22 mouse cellular contexts compared by ENCODE assay signal in genomic region chr7:30996491-30996890, GRCm38 (mm10). TPM values are rescaled to one million over a fixed set of nuclear protein-coding genes. Genes with fewer than 3 reads are reported as not detected.
DNase-seq lines count a peak whose midpoint lies in the region; ATAC-seq and TF ChIP-seq lines count a peak whose summit lies in the region.
"Had no signal": no experiment of that assay in that cellular context is flagged by ENCODE, and none has a peak within 500 bp of the region (broad histone marks: within the 10 kb centered on the region; RNA-seq: fewer than 3 reads in every experiment).

No protein-coding gene starts in this region.

- H3K9ac ChIP-seq in heart, adult 2 months (ENCODE audit: low read depth, low read length) = no peak overlapping the region
- H3K9ac ChIP-seq in lung, embryonic 14.5 days = no peak overlapping the region
- H3K9ac ChIP-seq in ES-E14 (ENCODE audit: insufficient read depth, low read depth, low read length, poor library complexity, severe bottlenecking) = no peak overlapping the region
- no peak overlapping the region for H3K9ac ChIP-seq in stomach, postnatal 0 days (ENCODE audit: low read length)
- H3K9ac ChIP-seq: forebrain, embryonic 13.5 days; heart, embryonic 15.5 days; hindbrain, embryonic 14.5 days; limb, embryonic 13.5 days; lung, embryonic 15.5 days; neural tube, embryonic 12.5 days had no signal

- no peak overlapping the region for H3K27ac ChIP-seq in heart, adult 2 months
- no peak overlapping the region for H3K27ac ChIP-seq in lung, embryonic 14.5 days (ENCODE audit: low read depth)
- H3K27ac ChIP-seq in ES-E14 (ENCODE audit: insufficient read depth, low read depth, low read length, poor library complexity, severe bottlenecking) = no peak overlapping the region
- H3K27ac ChIP-seq in stomach, postnatal 0 days (replicated peaks) = no peak overlapping the region
- H3K27ac ChIP-seq: forebrain, embryonic 13.5 days; heart, embryonic 15.5 days; hindbrain, embryonic 14.5 days; limb, embryonic 13.5 days; lung, embryonic 15.5 days; neural tube, embryonic 12.5 days had no signal

- H3K4me3 ChIP-seq in heart, adult 2 months = no peak overlapping the region
- no peak overlapping the region for H3K4me3 ChIP-seq in lung, embryonic 14.5 days (ENCODE audit: low read depth, low read length)
- no peak overlapping the region for H3K4me3 ChIP-seq in ES-E14 (ENCODE audit: insufficient read depth in 1 of 2, low read depth in 1 of 2, low read length in 2 of 2, poor library complexity in 1 of 2, severe bottlenecking in 1 of 2)
- no peak overlapping the region for H3K4me3 ChIP-seq in stomach, postnatal 0 days (ENCODE audit: low read depth, low read length)
- H3K4me3 ChIP-seq: forebrain, embryonic 13.5 days; heart, embryonic 15.5 days; limb, embryonic 13.5 days; lung, embryonic 15.5 days; neural tube, embryonic 12.5 days had no signal

- no peaks in the 10 kb centered on the region for H3K27me3 ChIP-seq in heart, adult 2 months (ENCODE audit: control insufficient read depth, insufficient read depth, low read length)
- H3K27me3 ChIP-seq in lung, embryonic 14.5 days (ENCODE audit: insufficient read depth, low read length) = no peaks in the 10 kb centered on the region
- H3K27me3 ChIP-seq in stomach, postnatal 0 days (ENCODE audit: control insufficient read depth, insufficient read depth, low read length) = no peaks in the 10 kb centered on the region
- H3K27me3 ChIP-seq: forebrain, embryonic 13.5 days; heart, embryonic 15.5 days; limb, embryonic 13.5 days; lung, embryonic 15.5 days; neural tube, embryonic 12.5 days had no signal

- no peaks in the 10 kb centered on the region for H3K9me3 ChIP-seq in lung, embryonic 14.5 days (ENCODE audit: low read depth, low read length)
- H3K9me3 ChIP-seq in ES-E14 (ENCODE audit: control insufficient read depth, insufficient read depth, low read depth, low read length) = no peaks in the 10 kb centered on the region
- no peaks in the 10 kb centered on the region for H3K9me3 ChIP-seq in stomach, postnatal 0 days (ENCODE audit: control insufficient read depth, low read length)
- H3K9me3 ChIP-seq: heart, embryonic 15.5 days; lung, embryonic 15.5 days had no signal

- H3K79me2 ChIP-seq in heart, adult 2 months (replicated peaks; ENCODE audit: control insufficient read depth, insufficient read depth, low read length) = no peaks in the 10 kb centered on the region

- no peak for TF ChIP-seq EP300 in heart, adult 2 months (IDR thresholded peaks at IDR 0.05; ENCODE audit: insufficient read depth, low read depth, low read length)
- TF ChIP-seq EP300 in stomach, postnatal 0 days (optimal IDR thresholded peaks at IDR 0.05) = no peak

- no peak for TF ChIP-seq POLR2A in heart, adult 2 months (IDR thresholded peaks at IDR 0.05; ENCODE audit: insufficient read depth, low read depth, low read length)

- no peak overlapping the region for H3K4me2 ChIP-seq in lung, embryonic 14.5 days
- H3K4me2 ChIP-seq in stomach, postnatal 0 days (replicated peaks; ENCODE audit: low read depth) = no peak overlapping the region
- H3K4me2 ChIP-seq: forebrain, embryonic 13.5 days; heart, embryonic 15.5 days; hindbrain, embryonic 14.5 days; limb, embryonic 13.5 days; lung, embryonic 15.5 days; neural tube, embryonic 12.5 days had no signal

- in situ Hi-C loops in ES-E14 (cut with MboI; ENCODE audit: low sequenced_read_pairs in 2 of 2, unreplicated experiment in 2 of 2) = no loop called here

- no peaks in the 10 kb centered on the region for H3K36me3 ChIP-seq in heart, adult 2 months (ENCODE audit: control insufficient read depth, insufficient read depth, low read length)
- H3K36me3 ChIP-seq in lung, embryonic 14.5 days (ENCODE audit: insufficient read depth) = no peaks in the 10 kb centered on the region
- H3K36me3 ChIP-seq in ES-E14 (ENCODE audit: control insufficient read depth, insufficient read depth, low read length, poor library complexity, severe bottlenecking) = no peaks in the 10 kb centered on the region
- H3K36me3 ChIP-seq in stomach, postnatal 0 days (ENCODE audit: control insufficient read depth, insufficient read depth, low read length) = no peaks in the 10 kb centered on the region
- H3K36me3 ChIP-seq: heart, embryonic 15.5 days; limb, embryonic 13.5 days; lung, embryonic 15.5 days; neural tube, embryonic 12.5 days had no signal

- WGBS in heart, adult 2 months = 89% methylated on average over 2 of the region's 2 CpGs
- WGBS in lung, embryonic 14.5 days = 87% methylated on average over 2 of the region's 2 CpGs
- WGBS in stomach, postnatal 0 days = 92% methylated on average over 2 of the region's 2 CpGs

- TF ChIP-seq CTCF in heart, adult 2 months (IDR thresholded peaks at IDR 0.05) = peak; percentile 28; the same call in 1 of the 2 replicates
- TF ChIP-seq CTCF in lung, embryonic 14.5 days (IDR thresholded peaks at IDR 0.05; ENCODE audit: low read depth) = peak; percentile 41
- TF ChIP-seq CTCF in stomach, postnatal 0 days (IDR thresholded peaks at IDR 0.05; ENCODE audit: low read depth) = peak; percentile 33

- no peak for DNase-seq in heart, adult 2 months
- no peak for DNase-seq in heart, postnatal 36 days
- DNase-seq in lung, embryonic 14.5 days = no peak
- no peak for DNase-seq in lung, postnatal 36 days
- peak; percentile 15 for DNase-seq in ES-E14 (ENCODE audit: low read depth, low spot score)
- DNase-seq in stomach, postnatal 0 days (ENCODE audit: low spot score) = no peak
- no peak for DNase-seq in adrenal gland, postnatal 36 days
- DNase-seq: adrenal gland, adult 8-10 months; cerebellum, postnatal 10 days; embryo, embryonic 11 days; kidney, adult 8-10 months; right cerebral cortex, postnatal 4 days had no signal

- H3K4me1 ChIP-seq in heart, adult 2 months (ENCODE audit: control insufficient read depth, insufficient read depth, low read length) = peaks cover 7% of the 10 kb centered on the region
- H3K4me1 ChIP-seq in lung, embryonic 14.5 days (ENCODE audit: insufficient read depth) = peaks cover 12% of the 10 kb centered on the region
- H3K4me1 ChIP-seq in ES-E14 (ENCODE audit: control insufficient read depth in 2 of 2, insufficient read depth in 2 of 2, low read length in 2 of 2, poor library complexity in 1 of 2) = no peaks in the 10 kb centered on the region
- H3K4me1 ChIP-seq in stomach, postnatal 0 days (replicated peaks; ENCODE audit: control insufficient read depth, insufficient read depth) = peaks cover 6% of the 10 kb centered on the region; the same call in 1 of the 2 replicates

- ATAC-seq in lung, embryonic 14.5 days (ENCODE audit: insufficient read depth) = no peak
- ATAC-seq in stomach, postnatal 0 days (ENCODE audit: low FRiP score, low TSS enrichment) = no peak
- ATAC-seq: forebrain, embryonic 13.5 days; midbrain, embryonic 16.5 days had no signal

- intact Hi-C loops in heart, adult 2 months (cut with DNase I) = no loop called here
- intact Hi-C loops in heart, postnatal 36 days (cut with DNase I) = no loop called here

TF ChIP-seq in ES-E14, 5 proteins besides CTCF, POLR2A, EP300 and RAD21:
- no peak for TF ChIP-seq HCFC1 (IDR thresholded peaks at IDR 0.05; ENCODE audit: borderline replicate concordance, insufficient read depth, low read length)
- no peak for TF ChIP-seq CHD2 (IDR thresholded peaks at IDR 0.05; ENCODE audit: low read depth, low read length)
- no peak for TF ChIP-seq MAFK (IDR thresholded peaks at IDR 0.05; ENCODE audit: insufficient read depth, low read depth, low read length)
- TF ChIP-seq ZC3H11A (IDR thresholded peaks at IDR 0.05; ENCODE audit: borderline replicate concordance, low read depth, low read length) = peak; percentile 7; the same call in 1 of the 2 replicates

RNA-seq across cellular contexts. Expression of gene Fam187b, which starts 22.9 kb away (rescaled TPM):
- not detected for total RNA-seq in heart, adult 2 months (2021)
- polyA plus RNA-seq in heart, adult 2 months (2012; rRNA removed) = 0.29 and 0.53 TPM in 2 replicates
- under 1 TPM in 1 of 2 experiments, not detected in 1; 0.17 TPM for total RNA-seq in heart, postnatal 36 days (2021)
- 3.6 and 4.9 TPM in 2 replicates for polyA plus RNA-seq in lung, embryonic 14.5 days (2014; fragmentation: Nextera tagmentation; extraction: Ambion mirVana)
- total RNA-seq in ES-E14 (2012; rRNA removed) = 0.67 and 1.6 TPM in 2 replicates
- 5.3 and 5.7 TPM in 2 replicates for polyA plus RNA-seq in stomach, postnatal 0 days (2015; fragmentation: Nextera tagmentation; extraction: Ambion mirVana)
- under 1 TPM; 0.30 to 0.96 TPM for total RNA-seq in adrenal gland, postnatal 36 days (2021)
- total RNA-seq: granulocyte monocyte progenitor cell, adult 5-6 weeks had no signal

RNA-seq across cellular contexts. Expression of gene Lsr, which starts 23.2 kb away (rescaled TPM):
- 1 to 10 TPM; 3.7 to 4.3 TPM for total RNA-seq in heart, adult 2 months (2021)
- 5.6 and 7.6 TPM in 2 replicates for polyA plus RNA-seq in heart, adult 2 months (2012; rRNA removed)
- total RNA-seq in heart, postnatal 36 days (2021) = 1 to 10 TPM; 3.7 to 5.1 TPM
- 66.2 and 67.4 TPM in 2 replicates for polyA plus RNA-seq in lung, embryonic 14.5 days (2014; fragmentation: Nextera tagmentation; extraction: Ambion mirVana)
- 54.6 and 102 TPM in 2 replicates for total RNA-seq in ES-E14 (2012; rRNA removed)
- polyA plus RNA-seq in stomach, postnatal 0 days (2015; fragmentation: Nextera tagmentation; extraction: Ambion mirVana) = 101 and 111 TPM in 2 replicates
- total RNA-seq in adrenal gland, postnatal 36 days (2021) = 10 to 100 TPM in 1 of 2 experiments, 1 to 10 TPM in 1; 6.1 to 14.6 TPM

RNA-seq across cellular contexts. Expression of gene Usf2, which starts 39.9 kb away (rescaled TPM):
- total RNA-seq in heart, adult 2 months (2021) = 100 to 1,000 TPM; 103 to 110 TPM
- polyA plus RNA-seq in heart, adult 2 months (2012; rRNA removed) = 124 and 135 TPM in 2 replicates
- 100 to 1,000 TPM; 107 to 112 TPM for total RNA-seq in heart, postnatal 36 days (2021)
- 21.8 and 23.3 TPM in 2 replicates for polyA plus RNA-seq in lung, embryonic 14.5 days (2014; fragmentation: Nextera tagmentation; extraction: Ambion mirVana)
- 30.2 and 32.1 TPM in 2 replicates for total RNA-seq in ES-E14 (2012; rRNA removed)
- polyA plus RNA-seq in stomach, postnatal 0 days (2015; fragmentation: Nextera tagmentation; extraction: Ambion mirVana) = 12.0 and 14.2 TPM in 2 replicates
- total RNA-seq in adrenal gland, postnatal 36 days (2021) = 100 to 1,000 TPM; 112 to 141 TPM

RNA-seq across cellular contexts. Expression of gene Fxyd5, which starts 45.8 kb away (rescaled TPM):
- 10 to 100 TPM; 30.5 to 31.1 TPM for total RNA-seq in heart, adult 2 months (2021)
- 45.0 and 55.2 TPM in 2 replicates for polyA plus RNA-seq in heart, adult 2 months (2012; rRNA removed)
- 10 to 100 TPM; 29.3 to 30.8 TPM for total RNA-seq in heart, postnatal 36 days (2021)
- 40.4 and 43.9 TPM in 2 replicates for polyA plus RNA-seq in lung, embryonic 14.5 days (2014; fragmentation: Nextera tagmentation; extraction: Ambion mirVana)
- 9.6 and 16.0 TPM in 2 replicates for total RNA-seq in ES-E14 (2012; rRNA removed)
- 13.3 and 16.0 TPM in 2 replicates for polyA plus RNA-seq in stomach, postnatal 0 days (2015; fragmentation: Nextera tagmentation; extraction: Ambion mirVana)
- 100 to 1,000 TPM in 1 of 2 experiments, 10 to 100 TPM in 1; 34.8 to 103 TPM for total RNA-seq in adrenal gland, postnatal 36 days (2021)

RNA-seq across cellular contexts. Expression of gene Hamp, which starts 52.7 kb away (rescaled TPM):
- 10 to 100 TPM; 11.8 to 14.2 TPM for total RNA-seq in heart, adult 2 months (2021)
- polyA plus RNA-seq in heart, adult 2 months (2012; rRNA removed) = 114 and 141 TPM in 2 replicates
- total RNA-seq in heart, postnatal 36 days (2021) = 10 to 100 TPM; 20.2 to 36.3 TPM
- polyA plus RNA-seq in lung, embryonic 14.5 days (2014; fragmentation: Nextera tagmentation; extraction: Ambion mirVana) = not detected in 2 replicates
- not detected in 2 replicates for total RNA-seq in ES-E14 (2012; rRNA removed)
- polyA plus RNA-seq in stomach, postnatal 0 days (2015; fragmentation: Nextera tagmentation; extraction: Ambion mirVana) = 0.45 and 1.6 TPM in 2 replicates
- total RNA-seq in adrenal gland, postnatal 36 days (2021) = 10 to 100 TPM in 1 of 2 experiments, not detected in 1; 23.5 TPM
- total RNA-seq: granulocyte monocyte progenitor cell, adult 5-6 weeks; layer of hippocampus, adult 18-20 months had no signal
- polyA plus RNA-seq: forebrain, embryonic 13.5 days; heart, embryonic 15.5 days; hindbrain, embryonic 14.5 days; limb, embryonic 13.5 days; lung, embryonic 15.5 days; midbrain, embryonic 16.5 days; neural tube, embryonic 12.5 days; stomach, embryonic 14.5 days had no signal
